Mouse (Mus musculus) right cerebral cortex, postnatal 36 days (tissue): Measurements from ENCODE around the gene Rpp38.
A peak's percentile ranks its signal among the peaks of the same experiment; 100 is the strongest.

Source experiments
- DNase-seq, 2 experiments: peaks; one replicate each; pipeline ENCODE4 v3.0.0; 2022; ENCODE audit warnings: low spot score in 2 of 2, mixed read lengths in 1 of 2

The Rpp38 gene

GRCm38 (mm10) chr2:3332484-3333242 lies at the start of gene Rpp38:
Gene Rpp38 (minus strand): TSS chr2:3332643.
- peak; percentile 99 to 100 for DNase-seq

- no peak for DNase-seq
Measured at GRCm38 (mm10) chr2:3365127-3365526, 32.7 kb upstream of the Rpp38 start.

DNA sequence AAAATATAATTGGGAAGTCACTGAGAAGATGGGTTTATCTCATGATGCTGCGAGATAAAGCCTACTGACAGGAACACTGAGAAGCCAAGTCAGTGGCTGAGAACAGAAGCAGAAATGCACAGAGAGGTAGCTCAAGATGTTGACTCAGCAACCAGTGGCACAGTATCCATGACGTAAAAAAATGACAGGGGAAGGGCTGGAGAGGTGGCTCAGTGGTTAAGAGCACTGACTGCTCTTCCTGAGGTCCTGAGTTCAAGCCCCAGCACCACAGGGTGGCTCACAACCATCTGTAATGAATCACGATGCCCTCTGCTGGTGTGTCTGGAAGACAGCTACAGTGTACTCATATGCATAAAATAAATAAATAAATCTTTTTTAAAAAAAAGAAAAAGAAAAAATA lies 28.6 kb upstream of the Rpp38 start:
- no peak for DNase-seq

DNA sequence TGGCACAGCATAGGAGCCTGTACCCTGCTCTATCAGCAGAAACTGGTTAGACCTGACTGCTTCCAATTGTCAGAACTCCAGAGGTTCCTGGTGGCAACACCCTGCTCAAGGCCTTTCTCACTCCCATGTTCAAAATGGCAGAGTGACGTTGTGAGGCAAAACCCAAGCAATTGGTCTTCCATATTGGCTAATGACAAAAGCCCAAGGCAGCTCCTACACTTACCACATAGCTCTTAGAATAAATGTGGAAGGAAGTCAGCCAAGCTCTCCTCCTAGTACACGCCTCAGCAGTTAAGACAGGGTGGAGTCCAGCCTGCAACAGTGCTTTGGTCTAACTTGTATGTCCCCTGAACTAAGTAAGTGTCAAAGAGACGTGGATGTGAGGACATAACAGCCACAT lies 25.4 kb upstream of the Rpp38 start:
- no peak for DNase-seq

GRCm38 (mm10) chr2:3356311-3356710 lies 23.9 kb upstream of the Rpp38 start:
- DNase-seq: no peak

- no peak for DNase-seq
Measured at GRCm38 (mm10) chr2:3355793-3356192, 23.4 kb upstream of the Rpp38 start.

GRCm38 (mm10) chr2:3353160-3353559 lies 20.7 kb upstream of the Rpp38 start:
- no peak for DNase-seq

GRCm38 (mm10) chr2:3348919-3349318 lies 16.5 kb upstream of the Rpp38 start:
- DNase-seq: no peak

DNA sequence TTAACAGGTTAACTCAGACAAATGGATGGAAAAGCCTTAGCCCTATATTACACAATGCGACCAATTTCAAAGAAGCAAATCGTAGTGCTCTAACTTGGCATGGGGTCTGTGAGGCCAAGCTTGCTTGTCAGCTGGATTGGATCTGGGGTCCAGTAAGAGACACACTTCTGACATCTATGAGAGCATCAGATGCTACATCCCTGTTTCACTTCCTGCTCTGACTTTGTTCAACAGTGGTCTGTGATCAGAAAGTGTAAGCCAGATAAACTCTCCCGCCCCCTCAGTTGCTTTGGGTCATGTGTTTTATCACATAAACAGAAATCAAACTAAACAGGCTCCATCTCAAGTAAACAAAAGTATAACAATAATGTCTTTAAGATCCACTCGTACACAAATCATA lies 16.0 kb upstream of the Rpp38 start:
- no peak for DNase-seq

GRCm38 (mm10) chr2:3335611-3336301 lies 3.3 kb upstream of the Rpp38 start, which contains the start of gene Acbd7:
Gene Acbd7 (plus strand): TSS chr2:3336168.
- DNase-seq: peak; percentile 66 to 69

DNA sequence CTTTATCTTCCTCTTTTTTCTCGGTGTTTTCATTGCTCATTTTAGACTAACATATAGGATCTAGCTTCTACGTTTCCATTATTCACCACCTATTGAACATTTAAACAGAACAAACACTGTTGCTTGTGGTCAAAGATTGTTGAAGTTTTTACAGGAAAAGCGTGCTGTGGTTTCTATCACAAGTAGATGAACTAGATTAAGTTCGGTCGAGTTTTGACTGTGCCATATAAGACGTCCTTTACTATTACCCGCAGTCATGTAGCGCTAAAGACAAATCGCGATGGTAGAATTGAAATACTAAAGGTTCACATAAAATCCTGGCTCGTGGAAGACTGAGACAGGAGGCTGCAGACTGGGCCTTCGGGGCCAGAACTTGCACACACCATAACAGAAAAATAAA lies 1.3 kb upstream of the Rpp38 start:
- no peak for DNase-seq

GRCm38 (mm10) chr2:3332056-3332455 lies 387 bp downstream of the Rpp38 start:
- DNase-seq: no peak

GRCm38 (mm10) chr2:3331071-3331703 lies 1.3 kb downstream of the Rpp38 start:
- no peak for DNase-seq

DNA sequence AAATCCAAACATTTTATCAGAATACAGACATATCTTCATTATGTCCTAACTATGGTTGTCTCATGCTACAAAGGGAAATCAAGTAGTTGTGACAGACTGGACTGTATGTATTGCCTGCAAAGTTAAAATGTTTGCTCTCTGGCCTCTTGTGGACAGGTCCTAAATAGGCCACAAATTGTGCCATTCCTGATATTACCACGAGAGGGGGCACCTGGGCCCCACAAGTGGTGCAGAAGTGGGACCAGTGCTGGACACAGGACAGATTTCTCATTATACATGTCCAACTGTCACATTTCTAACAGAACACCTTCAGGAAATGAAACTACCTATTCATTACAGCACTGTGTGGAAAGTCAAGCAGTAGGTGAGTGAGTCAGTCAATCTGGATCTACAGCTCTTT lies 5.1 kb downstream of the Rpp38 start:
- DNase-seq: no peak

GRCm38 (mm10) chr2:3326547-3326946 lies 5.9 kb downstream of the Rpp38 start:
- DNase-seq: no peak

DNA sequence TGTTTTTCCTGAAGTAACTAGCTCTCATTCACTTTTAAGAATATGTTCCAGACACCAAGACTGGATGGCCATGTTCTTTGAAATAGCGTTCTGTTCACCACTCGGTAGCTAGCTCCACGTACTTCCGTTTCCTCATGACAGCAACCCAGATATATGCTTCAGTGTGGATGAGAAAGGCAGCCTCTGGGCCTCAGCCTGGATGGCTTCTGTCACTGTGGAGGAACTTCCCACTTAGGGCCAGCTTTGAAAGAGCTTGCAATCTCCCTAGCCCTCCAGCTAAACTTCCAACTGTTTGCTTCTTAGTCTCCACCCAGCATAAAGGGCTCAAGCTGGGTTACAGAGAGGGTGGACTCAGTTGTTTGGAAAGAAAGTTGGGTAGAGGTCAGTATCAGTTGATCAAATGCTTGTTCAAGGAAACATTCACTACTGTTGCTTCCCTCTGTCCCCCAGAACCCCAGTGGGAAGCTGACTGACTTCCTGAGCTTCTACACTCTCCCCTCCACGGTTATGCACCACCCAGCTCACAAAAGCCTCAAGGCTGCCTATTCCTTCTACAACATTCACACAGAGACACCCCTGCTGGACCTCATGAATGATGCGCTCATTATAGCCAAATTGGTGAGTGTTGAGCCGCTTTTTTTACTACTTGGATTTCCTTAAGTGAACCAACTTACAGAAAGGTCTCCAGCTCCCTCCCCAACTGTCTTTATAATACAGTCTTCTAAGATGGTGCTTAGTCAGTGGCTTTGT lies 7.9 kb downstream of the Rpp38 start:
- no peak for DNase-seq

- no peak for DNase-seq
Measured at GRCm38 (mm10) chr2:3323132-3323531, 9.3 kb downstream of the Rpp38 start.

DNA sequence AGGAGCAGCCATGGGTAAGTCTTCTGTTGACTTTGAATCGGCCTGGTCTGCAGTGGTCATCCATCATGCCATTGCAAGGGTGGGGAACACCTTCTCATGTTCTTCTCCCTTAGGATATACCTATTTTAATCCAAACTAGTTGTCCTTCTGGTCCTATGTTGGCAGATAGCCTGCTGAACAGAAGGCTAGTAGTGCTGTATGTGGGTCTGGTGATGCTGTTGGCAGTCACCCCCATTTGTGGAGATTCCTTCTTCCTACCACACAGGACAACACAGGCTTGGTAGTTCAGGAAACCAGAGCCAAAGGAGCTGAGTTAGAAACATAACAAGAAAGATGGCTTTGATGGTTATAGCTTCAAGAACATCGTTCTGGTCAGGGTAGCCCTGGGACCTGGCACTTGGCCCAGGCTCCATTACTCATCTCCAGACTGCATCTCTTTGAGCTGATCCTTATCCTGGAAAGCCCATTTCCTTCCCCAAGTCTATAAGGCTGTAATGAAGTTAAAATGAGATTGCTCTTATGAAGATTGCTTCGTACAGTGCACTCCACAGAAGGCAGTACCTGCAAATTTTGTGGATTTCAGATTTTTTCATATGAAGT lies 26.9 kb downstream of the Rpp38 start:
- DNase-seq: peak in 1 of 2 experiments; percentile 28

DNA sequence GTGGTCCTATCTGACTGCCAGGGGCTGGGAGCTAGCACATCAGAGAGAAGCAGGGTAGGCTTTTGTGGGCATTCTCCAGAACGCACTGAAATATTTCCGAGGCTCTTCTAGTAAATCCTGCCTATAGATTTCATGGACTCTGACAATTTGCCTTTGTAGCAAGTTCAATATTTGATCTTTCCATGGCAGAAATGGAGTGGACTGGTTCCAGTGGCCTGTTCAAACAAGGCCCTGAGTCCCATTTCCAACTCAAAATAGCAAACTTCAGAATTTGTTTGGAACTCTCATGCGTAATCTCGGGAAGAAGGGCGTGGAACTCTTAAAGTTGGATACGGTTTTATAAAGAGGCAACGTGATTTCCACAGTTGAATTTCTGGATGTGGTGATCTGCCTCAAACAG lies 36.6 kb downstream of the Rpp38 start:
- no peak for DNase-seq

DNA sequence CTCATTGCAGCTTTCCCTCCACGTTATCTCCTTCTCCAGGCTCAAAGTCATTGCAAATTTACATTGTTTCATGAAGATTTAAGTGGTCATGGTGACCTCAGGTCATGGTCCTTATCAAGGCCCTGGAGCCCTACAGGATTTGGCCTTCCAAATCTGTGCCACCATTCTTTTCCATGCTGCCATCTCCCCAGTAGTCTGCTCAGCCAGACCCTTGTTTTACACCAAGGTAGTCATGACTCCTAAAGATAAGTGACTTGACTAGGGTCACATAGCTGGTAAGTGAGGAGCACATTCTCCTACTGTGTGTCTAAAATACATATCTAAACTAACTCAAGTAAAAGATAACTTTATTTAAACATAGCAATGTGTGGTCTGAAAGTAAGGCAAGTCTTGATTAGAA lies 40.3 kb downstream of the Rpp38 start:
- DNase-seq: no peak

GRCm38 (mm10) chr2:3289581-3289980 lies 42.9 kb downstream of the Rpp38 start:
- no peak for DNase-seq

DNA sequence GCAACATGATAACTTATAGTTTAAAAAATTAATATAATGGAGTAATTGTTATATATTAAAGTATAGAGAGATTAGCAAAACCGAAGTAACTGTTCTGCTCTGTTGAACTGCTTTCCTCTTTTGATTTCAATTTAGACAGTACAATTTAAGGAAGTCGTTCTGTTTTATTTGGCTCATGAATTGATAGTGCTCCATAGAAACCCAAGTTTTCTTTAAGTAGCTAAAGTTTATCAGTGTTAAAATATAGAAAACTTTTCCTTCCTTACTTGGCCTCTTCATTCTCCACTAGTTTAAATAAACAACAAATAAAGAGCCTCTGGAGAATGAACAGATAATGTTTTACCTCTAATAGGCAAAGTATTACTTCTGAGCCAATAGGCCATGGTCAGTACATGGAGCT lies 46.2 kb downstream of the Rpp38 start:
- no peak for DNase-seq
